Mouse (Mus musculus) kidney, adult 2 months (tissue): ENCODE data around the gene Ahsa1.

Experiments used
- CTCF ChIP-seq: fragments of 200-500 bp; conservative IDR thresholded peaks from 2 replicates; pipeline ENCODE4 v1.5.1; 2011; ENCODE audit warnings: low read depth, mild to moderate bottlenecking, control low read depth, low read length, moderate library complexity, mixed read lengths; ENCODE audit not compliant: insufficient read depth, insufficient read length
- POLR2A ChIP-seq: fragments of 200-500 bp; IDR thresholded peaks from one replicate; pipeline ENCODE4 v1.6.1; 2011; ENCODE audit warnings: low read depth, low read length, control low read depth

DNA sequence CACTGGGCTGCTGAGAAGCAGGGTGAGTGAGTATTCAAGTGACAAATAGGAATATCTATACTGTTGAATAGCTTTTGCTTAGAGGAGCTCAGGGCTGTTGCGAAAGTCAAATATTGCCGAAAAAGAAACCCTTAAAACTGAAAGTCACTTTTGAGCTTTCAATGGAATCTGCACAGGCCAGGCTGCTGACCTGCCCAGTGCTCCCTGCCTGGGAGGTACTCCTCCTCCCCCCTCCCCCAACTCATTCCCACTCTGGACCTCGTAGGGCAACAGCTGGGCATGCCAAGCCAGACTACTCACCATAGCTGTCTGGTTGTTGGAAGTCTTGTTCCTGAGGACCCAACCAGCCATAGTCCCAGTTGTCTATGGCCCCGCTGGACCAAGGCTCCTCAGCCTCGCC is 18.4 kb downstream of the Ahsa1 start:
- TF ChIP-seq CTCF: no peak
- no peak for TF ChIP-seq POLR2A
